Mouse (Mus musculus) embryo, embryonic 10 days (tissue): ENCODE data around the gene Cd209a.
A peak's percentile ranks its signal among the peaks of the same experiment; 100 is the strongest.
"Not testable (repeated sequence)": the region's sequence is repeated elsewhere in the genome, so short reads cannot be mapped to it uniquely, and the experiment has no call there.

Experiments
- DNase-seq: peaks from one replicate; pipeline ENCODE4 v3.0.0-alpha.2; 2015; ENCODE audit warnings: low spot score

The Cd209a gene

DNA sequence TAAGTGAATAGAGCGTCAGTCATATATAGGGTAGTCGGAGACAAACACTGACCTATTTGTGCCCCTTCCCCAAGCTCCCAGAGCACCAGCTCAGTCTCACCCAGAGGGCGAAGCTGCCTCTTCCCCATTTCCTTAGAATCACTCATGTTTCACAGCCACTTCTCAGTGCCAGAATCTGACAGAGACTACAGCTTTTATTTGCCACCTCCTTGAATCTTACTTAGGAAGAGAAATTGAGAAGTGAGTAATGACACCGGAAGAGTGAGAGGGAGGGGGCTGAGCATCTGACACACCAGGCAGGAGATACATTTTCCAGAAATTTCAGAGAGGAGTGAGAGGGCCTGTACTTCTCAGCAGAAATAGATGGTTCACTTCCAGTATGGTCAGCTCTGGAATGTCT lies at the start of gene Cd209a:
TSS of gene Cd209a (minus strand) at position 224 of the 400 bp plus-strand sequence.
- DNase-seq: no peak

DNA sequence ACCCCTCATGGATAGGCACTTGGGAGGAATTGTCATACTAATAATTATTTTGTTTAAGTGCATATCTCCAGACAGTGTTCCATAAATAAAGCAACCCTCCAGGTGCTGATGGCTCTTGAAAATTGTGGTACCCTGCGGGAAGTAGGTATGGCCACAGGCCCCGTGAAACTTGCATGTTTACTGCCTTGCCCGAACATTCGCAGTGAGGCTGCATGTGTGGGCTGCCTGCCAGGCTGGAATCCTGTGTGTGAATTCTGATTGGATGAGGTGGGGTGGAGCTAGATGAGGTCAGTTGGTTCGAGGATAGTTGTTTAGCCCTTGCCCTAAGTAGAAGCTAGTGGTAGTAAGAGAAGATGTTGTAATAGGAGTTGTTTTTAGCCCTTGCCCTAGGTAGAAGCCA lies 19.9 kb upstream of the Cd209a start:
- DNase-seq: not testable (repeated sequence)

DNA sequence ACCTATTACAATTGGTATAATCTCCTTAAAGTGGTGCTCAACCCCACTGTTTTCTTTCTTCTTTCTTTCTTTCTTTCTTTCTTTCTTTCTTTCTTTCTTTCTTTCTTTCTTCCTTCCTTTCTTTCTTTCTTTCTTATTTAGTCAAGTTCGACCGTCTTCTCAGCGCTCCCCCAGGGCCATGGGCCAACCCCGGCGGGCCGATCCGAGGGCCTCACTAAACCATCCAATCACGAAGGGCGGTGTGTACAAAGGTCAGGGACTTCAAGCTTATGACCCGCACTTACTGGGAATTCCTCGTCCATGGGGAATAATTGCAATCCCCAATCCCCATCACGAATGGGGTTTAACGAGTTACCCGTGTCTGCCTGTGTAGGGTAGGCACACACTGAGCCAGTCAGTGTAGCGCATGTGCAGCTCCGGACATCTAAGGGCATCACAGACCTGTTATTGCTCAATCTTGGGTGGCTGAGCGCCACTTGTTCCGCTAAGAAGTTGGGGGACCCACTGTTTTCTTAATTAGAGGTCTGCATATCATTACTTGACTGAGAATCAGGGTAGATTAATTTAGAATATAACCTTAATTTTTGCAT lies 5.6 kb upstream of the Cd209a start:
- DNase-seq: peak; percentile 91

DNA sequence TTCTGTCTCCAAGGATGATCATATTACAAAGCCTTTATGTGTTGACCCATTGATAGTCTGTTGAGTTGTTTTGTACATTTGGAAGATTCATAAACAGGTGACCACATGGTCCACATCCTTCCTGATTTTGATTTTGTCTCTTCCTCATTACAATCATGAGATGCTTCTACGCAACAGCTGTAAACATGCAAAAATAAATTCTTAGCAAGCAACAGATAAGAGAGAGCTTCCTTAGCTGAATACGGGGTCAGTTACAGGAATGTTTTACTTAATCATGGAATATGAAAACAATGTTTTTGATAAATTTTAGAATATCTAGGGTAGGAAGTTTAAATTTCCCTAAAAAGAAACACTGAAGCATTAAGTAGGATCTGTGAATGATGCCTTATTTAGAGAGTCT lies 11.8 kb downstream of the Cd209a start:
- DNase-seq: no peak

- no peak for DNase-seq
Measured at GRCm38 (mm10) chr8:3735599-3735998, 13.2 kb downstream of the Cd209a start.

GRCm38 (mm10) chr8:3734084-3734483 lies 14.7 kb downstream of the Cd209a start:
- no peak for DNase-seq

DNA sequence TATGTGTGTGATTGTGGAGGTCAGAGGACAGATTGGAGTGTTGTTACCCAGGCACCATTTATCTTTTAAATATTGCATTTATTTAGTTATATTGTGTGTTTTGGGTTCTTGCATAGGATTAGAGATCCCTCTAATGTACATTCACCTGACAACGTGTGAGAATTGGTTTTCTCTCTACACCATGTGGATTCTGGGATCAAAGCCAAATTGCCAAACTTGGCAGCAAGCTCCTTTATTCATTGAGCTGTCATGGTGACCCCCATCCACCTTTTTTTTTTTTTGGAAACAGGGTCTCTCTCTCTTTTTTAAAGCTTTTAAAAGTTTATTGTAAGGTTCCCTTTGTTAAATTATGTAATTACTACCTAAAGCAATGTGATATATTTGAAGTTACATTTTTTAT lies 27.7 kb downstream of the Cd209a start:
- DNase-seq: no peak

DNA sequence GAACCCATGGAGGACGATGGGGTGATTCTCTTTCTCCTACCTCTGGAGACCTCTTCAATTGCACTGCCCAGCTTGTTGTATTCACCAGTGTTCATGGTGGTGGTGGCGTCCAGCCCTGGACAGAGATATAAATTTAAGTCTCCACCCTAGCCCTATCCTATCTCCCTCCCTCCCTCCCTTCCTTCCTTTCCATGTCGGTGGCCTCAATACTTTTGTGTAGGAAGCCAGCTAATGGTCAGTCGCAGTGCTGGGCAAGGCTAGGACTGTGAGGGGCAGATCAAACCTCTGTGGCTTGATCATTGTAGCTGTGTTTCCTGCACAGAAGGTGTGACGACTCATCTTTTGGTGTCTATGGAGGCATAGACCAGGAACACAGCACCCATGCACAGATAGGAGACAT lies 28.2 kb downstream of the Cd209a start, which contains the start of gene Clec4g:
TSS of gene Clec4g (minus strand) at position 101 of the 400 bp plus-strand sequence.
- no peak for DNase-seq

DNA sequence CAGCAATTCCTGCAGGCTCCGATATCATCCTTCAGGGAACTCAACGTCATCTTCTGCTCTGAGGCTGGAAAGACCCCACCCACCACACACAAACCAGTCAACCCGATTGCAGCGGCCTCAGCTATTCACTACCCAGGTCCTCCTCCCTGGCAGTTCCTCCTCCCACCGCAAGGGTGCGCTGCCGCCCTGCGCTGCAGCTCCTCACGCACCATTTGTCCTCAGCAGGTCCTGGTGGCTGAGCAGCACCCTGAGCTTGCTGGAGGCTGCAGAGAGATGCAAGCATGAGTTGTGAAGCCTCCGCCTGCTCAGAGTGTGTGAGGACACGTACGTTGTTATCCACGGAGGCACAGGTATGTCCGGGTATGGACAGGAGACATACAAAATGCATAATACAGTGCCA lies 30.2 kb downstream of the Cd209a start:
- peak; percentile 86 for DNase-seq

DNA sequence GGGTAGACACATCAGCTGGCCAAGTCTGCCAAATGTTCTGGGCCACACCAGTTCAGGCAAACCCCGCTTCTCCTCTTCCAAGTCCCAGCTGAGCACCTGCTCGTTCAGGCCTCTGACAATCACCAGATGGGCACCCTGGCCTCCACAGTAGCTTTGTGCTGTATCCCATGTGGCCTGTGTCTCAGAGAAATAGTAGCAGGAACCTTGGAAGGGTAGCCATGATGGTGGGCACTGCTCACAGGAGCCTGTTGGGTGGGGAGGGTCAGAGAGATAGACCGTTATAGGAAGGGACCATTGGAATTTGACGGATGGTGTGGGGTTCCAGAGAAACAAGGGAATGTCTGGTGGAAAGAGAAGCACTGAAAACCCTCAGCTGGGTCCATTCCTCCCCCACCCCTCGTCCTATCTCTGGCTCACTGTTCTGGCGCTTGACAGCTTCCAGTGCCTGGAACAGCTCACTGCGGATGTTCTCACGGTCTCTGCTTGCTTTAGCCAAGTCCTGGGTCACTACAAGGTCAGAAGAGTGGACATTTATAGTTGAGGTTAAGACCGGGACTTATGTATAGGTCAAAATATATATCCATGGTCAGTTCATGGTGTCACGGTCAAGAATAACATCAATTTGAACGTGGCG lies 31.3 kb downstream of the Cd209a start:
- no peak for DNase-seq

- DNase-seq: no peak
Measured at GRCm38 (mm10) chr8:3711646-3712045, 37.1 kb downstream of the Cd209a start.

DNA sequence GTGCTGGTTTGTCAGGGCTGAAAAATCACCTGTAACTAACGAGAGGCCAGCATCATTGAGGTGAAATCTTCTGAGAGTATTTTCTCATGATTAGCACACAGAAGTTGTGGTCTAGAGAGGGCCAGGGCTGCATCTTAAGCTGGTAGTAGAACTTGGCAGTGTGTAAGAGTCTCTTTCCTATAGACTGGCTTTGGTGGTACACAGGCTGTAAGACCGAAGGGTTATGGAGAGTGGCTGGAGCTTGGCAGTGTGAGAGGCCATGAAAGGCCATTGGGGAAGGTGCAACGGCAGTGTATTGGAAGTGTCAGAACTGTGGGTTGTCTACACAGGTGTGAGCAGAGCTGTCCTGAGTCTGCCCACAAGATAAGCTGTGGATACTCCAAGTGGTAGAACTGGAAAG lies 38.5 kb downstream of the Cd209a start:
- DNase-seq: no peak

- no peak for DNase-seq
Measured at GRCm38 (mm10) chr8:3707611-3708010, 41.2 kb downstream of the Cd209a start.

DNA sequence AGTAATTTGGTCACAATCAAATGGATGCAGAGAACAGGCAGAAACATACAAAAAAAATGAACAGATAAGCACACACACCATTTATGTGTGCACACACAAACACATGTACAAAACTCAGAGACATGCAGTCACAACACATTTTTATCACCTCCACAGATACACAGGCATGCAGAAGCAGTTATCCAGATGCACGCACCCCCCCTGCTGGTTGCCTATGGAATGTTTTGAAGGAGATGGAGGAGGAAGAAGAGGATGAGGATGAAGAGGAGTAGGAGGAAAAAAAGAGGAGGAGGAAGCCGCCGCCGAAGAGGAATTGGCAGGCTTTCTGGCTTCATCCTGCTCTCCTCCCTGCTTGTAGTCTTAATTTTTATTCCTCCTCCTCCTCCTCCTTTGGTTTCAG lies 43.1 kb downstream of the Cd209a start:
- DNase-seq: no peak

- no peak for DNase-seq
Measured at GRCm38 (mm10) chr8:3701491-3701890, 47.3 kb downstream of the Cd209a start.

DNA sequence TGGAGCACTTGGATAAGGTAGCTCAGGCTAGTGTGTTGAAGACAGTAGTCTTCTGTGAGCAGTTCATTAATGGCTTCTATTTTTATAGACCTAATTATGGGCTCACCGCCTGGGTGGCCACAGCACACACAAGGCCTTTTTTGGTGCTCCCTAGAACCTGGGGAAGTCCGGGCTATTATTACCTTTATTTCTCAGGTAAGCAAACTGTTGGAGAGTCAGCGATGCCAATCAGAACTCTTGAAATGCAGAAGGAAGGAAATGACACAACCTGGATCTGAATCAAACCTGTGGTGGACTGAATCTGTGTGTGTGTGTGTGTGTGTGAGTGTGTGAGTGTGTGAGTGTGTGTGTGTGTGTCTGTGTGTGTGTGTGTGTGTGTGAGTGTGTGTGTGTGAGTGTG lies 54.7 kb downstream of the Cd209a start, which contains the start of gene Fcer2a:
TSS of gene Fcer2a (minus strand) at position 55 of the 400 bp plus-strand sequence.
- no peak for DNase-seq
